Mouse (Mus musculus) gastrocnemius, adult 2 months (tissue): Measurements from ENCODE around the gene Glyr1. TPM values are rescaled to one million over a fixed set of nuclear protein-coding genes. Genes with fewer than 3 reads are reported as not detected.

Experiments
- DNase-seq: peaks from one replicate; pipeline ENCODE4 v3.0.0; 2022
- H3K27ac ChIP-seq: fragments of 200-600 bp; 2 replicates; pipeline ENCODE4 v1.8.1; 2022; ENCODE audit warnings: mild to moderate bottlenecking
- H3K4me3 ChIP-seq: fragments of 200-600 bp; 2 replicates; pipeline ENCODE4 v1.8.1; 2022; ENCODE audit warnings: mild to moderate bottlenecking, moderate library complexity
- CTCF ChIP-seq: fragments of 200-600 bp; IDR thresholded peaks from 2 replicates; pipeline ENCODE4 v1.8.1; 2022; ENCODE audit warnings: antibody characterized with exemption, mild to moderate bottlenecking, moderate library complexity
- intact Hi-C: fragments of 180-260 bp; cut with DNase I; formaldehyde crosslinking; loops from one replicate; pipeline ENCODE4 v1.15.1; 2025
- total RNA-seq, 2 experiments: library from RNA; stranded (reverse); gene quantifications; 2 replicates each; pipeline ENCODE4 v1.2.3; 2021

The Glyr1 gene
- total RNA-seq, 2 experiments from 2014 or later: 33.1 to 33.7 TPM

- no peak for DNase-seq
- Histone ChIP-seq H3K27ac (no peak overlapping the region), H3K4me3 (no peak overlapping the region)
- intact Hi-C loops: loop anchor here (5.0 kb wide), 1 partner anchor 44 kb away; the partner anchor contains the start of gene Rogdi
- no peak for TF ChIP-seq CTCF
These were observed 81.2 kb downstream of the Glyr1 start for GRCm38 (mm10) chr16:4968426-4968825.

GRCm38 (mm10) chr16:4965392-4966129 is 84.1 kb downstream of the Glyr1 start:
- peak overlapping the region; percentile 99 for H3K4me3 ChIP-seq
- peak overlapping the region; percentile 94 for H3K27ac ChIP-seq
- intact Hi-C loops: loop anchor here (5.0 kb wide), 1 partner anchor 47 kb away; the partner anchor contains the start of gene Rogdi
- DNase-seq: no peak
- no peak for TF ChIP-seq CTCF

- intact Hi-C loops: loop anchor here (5.0 kb wide), 1 partner anchor 47 kb away; the partner anchor contains the start of gene Rogdi
- no peak for DNase-seq
- Histone ChIP-seq H3K27ac (peak overlapping the region; percentile 94), H3K4me3 (peak overlapping the region; percentile 99)
- no peak for TF ChIP-seq CTCF
These were observed 84.8 kb downstream of the Glyr1 start for GRCm38 (mm10) chr16:4964731-4965391.

Other genes starting within 250 kb of the Glyr1 start
- gene 4930562C15Rik, start 214.4 kb downstream of the Glyr1 start, total RNA-seq: not detected
- 10 to 100 TPM; 30.3 to 44.8 TPM for gene Ubald1, start 169.5 kb downstream of the Glyr1 start, total RNA-seq
- 10 to 100 TPM; 53.5 to 66.1 TPM for gene Mgrn1, start 163.6 kb downstream of the Glyr1 start, total RNA-seq
- 10 to 100 TPM; 10.5 to 13.7 TPM for gene Nudt16l1, start 111.1 kb downstream of the Glyr1 start, total RNA-seq
- 10 to 100 TPM; 12.8 to 16.7 TPM for gene Anks3, start 85.7 kb downstream of the Glyr1 start, total RNA-seq
- gene Sept12, start 52.0 kb downstream of the Glyr1 start, total RNA-seq: not detected
- gene Smim22, start 42.6 kb downstream of the Glyr1 start, total RNA-seq: not detected
- gene Rogdi, start 36.3 kb downstream of the Glyr1 start, total RNA-seq: 1 to 10 TPM; 5.2 to 7.4 TPM
- gene Ubn1, start 194 bp upstream of the Glyr1 start, total RNA-seq: 10 to 100 TPM; 24.7 to 25.4 TPM
- gene Ppl, start 82.6 kb upstream of the Glyr1 start, total RNA-seq: 1 to 10 TPM; 2.5 to 3.7 TPM
- 10 to 100 TPM in 1 of 2 experiments, 1 to 10 TPM in 1; 7.6 to 16.1 TPM for gene Sec14l5, start 97.2 kb upstream of the Glyr1 start, total RNA-seq
- 1 to 10 TPM; 5.6 to 6.7 TPM for gene Nagpa, start 154.1 kb upstream of the Glyr1 start, total RNA-seq
- 1 to 10 TPM; 3.2 to 3.6 TPM for gene AU021092, start 172.4 kb upstream of the Glyr1 start, total RNA-seq
- 10 to 100 TPM; 10.0 to 10.4 TPM for gene Alg1, start 183.8 kb upstream of the Glyr1 start, total RNA-seq
- 1 to 10 TPM; 6.8 to 8.1 TPM for gene Eef2kmt, start 206.1 kb upstream of the Glyr1 start, total RNA-seq